Mouse (Mus musculus) hindlimb bud, embryonic 11.5 days (tissue): ENCODE measurements at regions not wholly inside any gene's neighbourhood (a gene's known extent, or its start where the extent isn't known, plus 50 kb on each side); places are given as distances from the start of the nearest gene placed in this dataset.

Experiments used
- DNase-seq: peaks from one replicate; pipeline ENCODE4 v3.0.0-alpha.2; 2012; ENCODE audit warnings: low read depth, low spot score; ENCODE audit errors: extremely low spot score

DNA sequence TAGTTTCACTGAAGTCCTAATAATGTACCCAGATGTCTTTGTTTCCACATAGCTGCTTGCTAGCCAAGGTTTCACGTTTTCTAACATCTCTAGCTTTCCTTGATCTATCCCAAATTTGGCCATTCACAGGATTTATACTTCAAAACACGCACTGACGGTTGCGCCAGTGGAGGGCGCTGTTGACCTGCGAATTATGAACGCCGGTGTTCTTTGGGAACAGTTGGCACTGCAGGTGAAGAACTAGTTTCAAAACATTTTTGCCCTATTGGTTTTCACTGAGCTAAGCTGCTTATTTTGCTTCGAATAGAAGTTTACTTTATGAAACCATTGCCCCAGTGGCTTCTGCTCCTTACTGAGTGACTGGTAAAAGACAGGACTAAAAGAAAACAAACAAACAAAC, 76.7 kb upstream of the Slitrk3 start:
- DNase-seq: peak; percentile 20

DNA sequence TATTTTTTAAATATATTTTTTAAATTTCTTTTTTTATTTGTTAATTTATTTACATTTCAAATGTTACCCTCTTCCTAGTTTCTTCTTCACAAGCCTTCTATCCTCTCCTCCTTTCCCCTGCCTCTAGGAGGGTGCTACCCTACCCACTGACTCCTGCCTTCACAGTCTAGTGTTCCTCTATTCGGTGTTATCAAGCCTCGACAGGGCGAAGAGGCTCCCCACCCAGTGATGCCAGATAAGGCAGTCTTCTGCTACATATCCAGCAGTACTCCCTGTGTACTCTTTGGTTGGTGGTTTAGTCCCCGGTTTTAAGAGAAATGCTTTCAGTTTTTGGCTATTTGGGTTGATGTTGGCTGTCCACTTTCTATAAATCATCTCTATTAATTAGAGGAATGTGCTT, 67.5 kb upstream of the Slitrk3 start:
- DNase-seq: no peak

DNA sequence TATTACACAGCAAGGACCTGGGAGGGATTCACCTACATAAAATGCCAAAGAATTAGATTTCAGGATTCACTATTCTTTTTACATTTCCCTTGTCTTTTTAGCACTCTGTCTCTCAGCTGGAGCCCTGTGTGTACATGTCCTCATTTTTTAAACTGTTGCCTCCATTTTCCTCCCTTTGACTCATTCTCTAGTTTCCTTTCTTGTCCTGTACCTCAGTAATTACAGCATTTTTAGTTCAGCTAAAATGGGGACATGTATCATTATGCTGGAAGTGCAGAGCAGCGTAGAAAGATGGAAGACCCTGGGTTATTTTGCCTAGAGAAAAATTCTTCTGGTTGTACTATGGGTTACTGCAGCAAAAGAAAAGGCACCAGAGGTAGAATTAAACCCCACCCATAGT, 51.5 kb upstream of the Slitrk3 start:
- no peak for DNase-seq
